Mouse (Mus musculus): ENCODE measurements around the gene Mgat1.

DNA sequence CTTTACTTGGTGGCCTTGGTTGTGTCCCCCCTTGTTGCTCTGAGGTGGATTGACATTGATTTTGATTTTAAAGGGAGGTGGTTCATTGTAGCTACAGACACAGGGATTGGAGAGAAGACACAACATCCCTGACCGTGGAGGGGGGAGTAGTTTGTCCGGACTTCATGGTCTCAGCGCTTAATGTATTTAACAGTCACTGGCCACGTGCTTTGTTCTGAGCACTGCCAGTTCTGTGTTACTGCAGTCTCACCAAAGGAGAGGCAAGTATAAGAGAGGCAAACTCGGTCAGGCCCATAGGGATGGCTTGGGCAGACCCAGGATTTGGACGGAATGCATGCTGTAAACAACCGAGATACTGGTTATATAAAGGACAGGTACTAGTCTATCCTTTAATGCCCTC is 20.1 kb downstream of the Mgat1 start:
- no peak for TF ChIP-seq CTCF (conservative IDR thresholded peaks at IDR 0.05; ENCODE audit: low read length)
- TF ChIP-seq POU5F1 (IDR thresholded peaks at IDR 0.05; ENCODE audit: borderline replicate concordance, low read length): no peak
- TF ChIP-seq NANOG (IDR thresholded peaks at IDR 0.05; ENCODE audit: borderline replicate concordance, low read length): no peak
